Mouse (Mus musculus) heart, embryonic 12.5 days (tissue): ENCODE data around the gene Cib4. TPM values are rescaled to one million over a fixed set of nuclear protein-coding genes. Genes with fewer than 3 reads are reported as not detected.

Experiments
- ATAC-seq: fragments of 200-750 bp; cut with Nextera tagmentation; 2 replicates; pipeline ENCODE4 v1.8.0; 2017; ENCODE audit warnings: moderate TSS enrichment, moderate library complexity; ENCODE audit not compliant: insufficient number of reproducible peaks, low FRiP score
- H3K27ac ChIP-seq: fragments of 300-500 bp; sonication (generic); 2 replicates; pipeline ENCODE4 v1.5.1; 2016; ENCODE audit warnings: mild to moderate bottlenecking, moderate library complexity; ENCODE audit not compliant: poor library complexity, severe bottlenecking
- H3K27me3 ChIP-seq: fragments of 300-500 bp; sonication (generic); replicated peaks from 2 replicates; pipeline ENCODE4 v1.6.1; 2016; ENCODE audit warnings: mild to moderate bottlenecking, moderate library complexity
- H3K36me3 ChIP-seq: fragments of 300-500 bp; sonication (generic); 2 replicates; pipeline ENCODE4 v1.6.1; 2016; ENCODE audit warnings: mild to moderate bottlenecking, moderate library complexity
- H3K4me1 ChIP-seq: fragments of 300-500 bp; sonication (generic); replicated peaks from 2 replicates; pipeline ENCODE4 v1.6.1; 2016; ENCODE audit warnings: mild to moderate bottlenecking
- H3K4me2 ChIP-seq: fragments of 300-500 bp; sonication (generic); 2 replicates; pipeline ENCODE4 v1.6.1; 2016; ENCODE audit warnings: mild to moderate bottlenecking, moderate library complexity
- H3K4me3 ChIP-seq: fragments of 300-500 bp; sonication (generic); 2 replicates; pipeline ENCODE4 v1.5.1; 2016; ENCODE audit warnings: mild to moderate bottlenecking
- H3K9ac ChIP-seq: fragments of 300-500 bp; sonication (generic); 2 replicates; pipeline ENCODE4 v1.6.1; 2016; ENCODE audit warnings: mild to moderate bottlenecking, moderate library complexity
- H3K9me3 ChIP-seq: fragments of 300-500 bp; sonication (generic); replicated peaks from 2 replicates; pipeline ENCODE4 v1.6.1; 2016; ENCODE audit warnings: mild to moderate bottlenecking, moderate library complexity
- WGBS: fragments of 180-500 bp; shearing (Covaris S2); methylation state at CpG from one replicate; pipeline ENCODE4 v1.1.7; 2016; 5-methylcytosine and 5-hydroxymethylcytosine counted together
- polyA plus RNA-seq: library from polyadenylated mRNA; unstranded; fragments of >200 nt; fragmentation: Nextera tagmentation; extraction: Ambion mirVana; gene quantifications from 2 replicates; pipeline ENCODE4 v1.2.1, GENCODE M21; 2016

Cib4 gene
- polyA plus RNA-seq, 1 experiment from 2014 or later = not detected

- ATAC-seq = no peak
- WGBS = 71% methylated on average over 8 of the region's 8 CpGs
- Histone ChIP-seq H3K27ac (no peak overlapping the region), H3K4me2 (no peak overlapping the region), H3K36me3 (no peaks in the 10 kb centered on the region), H3K4me1 (no peaks in the 10 kb centered on the region), H3K9ac (no peak overlapping the region), H3K9me3 (0 out of 2 replicates have a peak, but pooled peaks cover 3% of the 10 kb centered on the region), H3K4me3 (no peak overlapping the region), H3K27me3 (no peaks in the 10 kb centered on the region)
Observed at GRCm38 (mm10) chr5:30483533-30483932, 62.1 kb downstream of the Cib4 start.

GRCm38 (mm10) chr5:30482319-30482718, 63.3 kb downstream of the Cib4 start:
- no peaks in the 10 kb centered on the region for H3K36me3 ChIP-seq
- no peaks in the 10 kb centered on the region for H3K4me1 ChIP-seq
- ATAC-seq = peak; percentile 52; the same call in 1 of the 2 replicates
- H3K9me3 ChIP-seq = 0 out of 2 replicates have a peak, but pooled peaks cover 5% of the 10 kb centered on the region
- no peak overlapping the region for H3K4me2 ChIP-seq
- no peak overlapping the region for H3K9ac ChIP-seq
- H3K4me3 ChIP-seq = no peak overlapping the region
- no peak overlapping the region for H3K27ac ChIP-seq
- no peaks in the 10 kb centered on the region for H3K27me3 ChIP-seq
- WGBS = 19% methylated on average over 5 of the region's 5 CpGs

- Histone ChIP-seq H3K36me3 (no peaks in the 10 kb centered on the region), H3K4me3 (no peak overlapping the region), H3K9me3 (0 out of 2 replicates have a peak, but pooled peaks cover 5% of the 10 kb centered on the region), H3K4me2 (no peak overlapping the region), H3K27ac (no peak overlapping the region), H3K9ac (no peak overlapping the region), H3K4me1 (no peaks in the 10 kb centered on the region), H3K27me3 (no peaks in the 10 kb centered on the region)
- no peak for ATAC-seq
- WGBS = 38% methylated on average over 10 of the region's 10 CpGs
Observed at GRCm38 (mm10) chr5:30476534-30476933, 69.1 kb downstream of the Cib4 start.

GRCm38 (mm10) chr5:30472148-30472547, 73.5 kb downstream of the Cib4 start:
- Histone ChIP-seq H3K27ac (peak overlapping the region; percentile 8; the same call in 1 of the 2 replicates), H3K4me2 (no peak overlapping the region), H3K27me3 (peaks cover 7% of the 10 kb centered on the region), H3K36me3 (no peaks in the 10 kb centered on the region), H3K9ac (no peak overlapping the region), H3K9me3 (no peaks in the 10 kb centered on the region), H3K4me3 (no peak overlapping the region), H3K4me1 (no peaks in the 10 kb centered on the region)
- peak; percentile 58 for ATAC-seq
- WGBS = 46% methylated on average over 5 of the region's 5 CpGs

- 54% methylated on average over 6 of the region's 6 CpGs for WGBS
- Histone ChIP-seq H3K9me3 (no peaks in the 10 kb centered on the region), H3K4me1 (peaks cover 8% of the 10 kb centered on the region; the same call in 1 of the 2 replicates), H3K27me3 (peaks cover 22% of the 10 kb centered on the region), H3K36me3 (no peaks in the 10 kb centered on the region), H3K4me2 (no peak overlapping the region), H3K9ac (no peak overlapping the region), H3K4me3 (no peak overlapping the region), H3K27ac (no peak overlapping the region)
- no peak for ATAC-seq
Observed at GRCm38 (mm10) chr5:30470454-30470853, 75.2 kb downstream of the Cib4 start.

- H3K9ac ChIP-seq = 0 out of 2 replicates have a peak overlapping the region, but pooled peaks have one; percentile 47
- no peaks in the 10 kb centered on the region for H3K36me3 ChIP-seq
- peak overlapping the region; percentile 40 for H3K4me3 ChIP-seq
- H3K4me2 ChIP-seq = peak overlapping the region; percentile 68
- 42% methylated on average over 9 of the region's 9 CpGs for WGBS
- H3K9me3 ChIP-seq = no peaks in the 10 kb centered on the region
- no peak overlapping the region for H3K27ac ChIP-seq
- peaks cover 16% of the 10 kb centered on the region for H3K4me1 ChIP-seq
- peaks cover 58% of the 10 kb centered on the region for H3K27me3 ChIP-seq
- ATAC-seq = no peak
Observed at GRCm38 (mm10) chr5:30466315-30466714, 79.3 kb downstream of the Cib4 start.

GRCm38 (mm10) chr5:30465861-30466260, 79.8 kb downstream of the Cib4 start, which contains the start of gene 1700001C02Rik:
1700001C02Rik (plus strand) TSS chr5:30466047.
- Histone ChIP-seq H3K9me3 (no peaks in the 10 kb centered on the region), H3K4me2 (peak within 1 kb of the TSS; percentile 68), H3K9ac (0 out of 2 replicates have a peak within 1 kb of the TSS, but pooled peaks have one; percentile 47), H3K27ac (no peak within 1 kb of the TSS), H3K4me1 (peaks cover 17% of the 10 kb centered on the region), H3K36me3 (no peaks in the 10 kb centered on the region), H3K27me3 (peaks cover 63% of the 10 kb centered on the region), H3K4me3 (peak within 1 kb of the TSS; percentile 40)
- 19% methylated on average over 21 of the region's 21 CpGs for WGBS
- no peak for ATAC-seq

GRCm38 (mm10) chr5:30461821-30462220, 83.8 kb downstream of the Cib4 start, which contains the start of gene Otof:
Otof (minus strand) TSS chr5:30461932.
- no peaks in the 10 kb centered on the region for H3K36me3 ChIP-seq
- H3K9ac ChIP-seq = no peak within 1 kb of the TSS
- H3K27me3 ChIP-seq = peaks cover 87% of the 10 kb centered on the region
- H3K4me3 ChIP-seq = no peak within 1 kb of the TSS
- ATAC-seq = no peak
- H3K27ac ChIP-seq = no peak within 1 kb of the TSS
- no peaks in the 10 kb centered on the region for H3K9me3 ChIP-seq
- H3K4me2 ChIP-seq = peak within 1 kb of the TSS; percentile 4
- H3K4me1 ChIP-seq = peaks cover 17% of the 10 kb centered on the region
- WGBS = 19% methylated on average over 12 of the region's 12 CpGs

- Histone ChIP-seq H3K4me3 (no peak overlapping the region), H3K9me3 (no peaks in the 10 kb centered on the region), H3K4me2 (no peak overlapping the region), H3K27me3 (peaks cover 78% of the 10 kb centered on the region), H3K36me3 (no peaks in the 10 kb centered on the region), H3K4me1 (peaks cover 9% of the 10 kb centered on the region), H3K27ac (no peak overlapping the region), H3K9ac (no peak overlapping the region)
- ATAC-seq = no peak
- 41% methylated on average over 4 of the region's 4 CpGs for WGBS
Observed at GRCm38 (mm10) chr5:30460155-30460554, 85.5 kb downstream of the Cib4 start.

GRCm38 (mm10) chr5:30456056-30456455, 89.6 kb downstream of the Cib4 start:
- 63% methylated on average over 6 of the region's 6 CpGs for whole genome bisulfite sequencing
- Histone ChIP-seq H3K9ac (no peak overlapping the region), H3K27ac (no peak overlapping the region), H3K36me3 (no peaks in the 10 kb centered on the region), H3K27me3 (peaks cover 46% of the 10 kb centered on the region), H3K4me2 (no peak overlapping the region), H3K4me1 (no peaks in the 10 kb centered on the region), H3K9me3 (no peaks in the 10 kb centered on the region), H3K4me3 (no peak overlapping the region)
- ATAC-seq = no peak

- Histone ChIP-seq H3K36me3 (no peaks in the 10 kb centered on the region), H3K4me3 (no peak overlapping the region), H3K9me3 (no peaks in the 10 kb centered on the region), H3K4me1 (no peaks in the 10 kb centered on the region), H3K4me2 (no peak overlapping the region), H3K9ac (no peak overlapping the region), H3K27me3 (peaks cover 7% of the 10 kb centered on the region; the same call in 1 of the 2 replicates), H3K27ac (no peak overlapping the region)
- WGBS = 83% methylated on average over 13 of the region's 13 CpGs
- no peak for ATAC-seq
Observed at GRCm38 (mm10) chr5:30444327-30444895, 101.2 kb downstream of the Cib4 start.
